Mouse (Mus musculus): ENCODE results near the gene Hist1h3h. TPM values are rescaled to one million over a fixed set of nuclear protein-coding genes. Genes with fewer than 3 reads are reported as not detected.
"Not testable (repeated sequence)": the region's sequence is repeated elsewhere in the genome, so short reads cannot be mapped to it uniquely, and the experiment has no call there.

The Hist1h3h gene
- 10 to 100 TPM; 68.2 to 84.2 TPM for total RNA-seq (2021)
- long read RNA-seq, experiment 1: 0 reads
- long read RNA-seq, experiment 2: 0 reads

GRCm38 (mm10) chr13:21717397-21718357 is at the start of gene Hist1h3h:
Gene Hist1h3h (plus strand): TSS chr13:21717659.
- DNase-seq (ENCODE audit: low spot score in 2 of 2): peak; percentile 82 to 94

GRCm38 (mm10) chr13:21677305-21677704 is 40.2 kb upstream of the Hist1h3h start, which contains the start of gene Olfr1360:
Gene Olfr1360 (minus strand): TSS chr13:21677405.
- DNase-seq (ENCODE audit: low spot score in 2 of 2): no peak

- no peak for DNase-seq (ENCODE audit: low spot score in 2 of 2)
These were observed 19.6 kb upstream of the Hist1h3h start, which contains the start of gene Olfr1359 for GRCm38 (mm10) chr13:21697811-21698210. Gene Olfr1359 (plus strand): TSS chr13:21698111.

GRCm38 (mm10) chr13:21706669-21707068 is 10.8 kb upstream of the Hist1h3h start:
- no peak for DNase-seq (ENCODE audit: low spot score in 2 of 2)

- peak; percentile 91 to 92 for DNase-seq (ENCODE audit: low spot score in 2 of 2)
These were observed 7.3 kb upstream of the Hist1h3h start for GRCm38 (mm10) chr13:21710031-21710711.

- peak; percentile 81 to 87 for DNase-seq (ENCODE audit: low spot score in 2 of 2)
These were observed 6.5 kb upstream of the Hist1h3h start for GRCm38 (mm10) chr13:21710821-21711525.

GRCm38 (mm10) chr13:21711698-21712097 is 5.8 kb upstream of the Hist1h3h start:
- no peak for DNase-seq (ENCODE audit: low spot score in 2 of 2)

GRCm38 (mm10) chr13:21714725-21715124 is 2.7 kb upstream of the Hist1h3h start:
- DNase-seq (ENCODE audit: low spot score in 2 of 2): peak; percentile 63 to 78

GRCm38 (mm10) chr13:21715131-21715863 is 2.2 kb upstream of the Hist1h3h start:
- DNase-seq (ENCODE audit: low spot score in 2 of 2): peak; percentile 13 to 26

- DNase-seq (ENCODE audit: low spot score in 2 of 2): peak; percentile 72 to 96
These were observed 1.5 kb upstream of the Hist1h3h start, which contains the start of the genes Hist1h2bl and Hist1h2ai for GRCm38 (mm10) chr13:21715864-21716539. Gene Hist1h2bl (minus strand): TSS chr13:21716143. Gene Hist1h2ai (plus strand): TSS chr13:21716422.

GRCm38 (mm10) chr13:21716540-21717391 is 693 bp upstream of the Hist1h3h start:
- peak; percentile 19 to 26 for DNase-seq (ENCODE audit: low spot score in 2 of 2)

GRCm38 (mm10) chr13:21718381-21719080 is 1.1 kb downstream of the Hist1h3h start:
- DNase-seq (ENCODE audit: low spot score in 2 of 2): no peak

GRCm38 (mm10) chr13:21721107-21721756 is 3.8 kb downstream of the Hist1h3h start:
- not testable (repeated sequence) for DNase-seq (ENCODE audit: low spot score in 2 of 2)

GRCm38 (mm10) chr13:21721757-21722372 is 4.4 kb downstream of the Hist1h3h start, which contains the start of gene Hist1h2bm:
Gene Hist1h2bm (plus strand): TSS chr13:21722044.
- peak; percentile 62 to 89 for DNase-seq (ENCODE audit: low spot score in 2 of 2)

GRCm38 (mm10) chr13:21722373-21722925 is 5.0 kb downstream of the Hist1h3h start:
- DNase-seq (ENCODE audit: low spot score in 2 of 2): peak in 1 of 2 experiments; percentile 10

- DNase-seq (ENCODE audit: low spot score in 2 of 2): no peak
These were observed 5.8 kb downstream of the Hist1h3h start for GRCm38 (mm10) chr13:21722993-21723836.
